Mouse (Mus musculus) ovary, postnatal 36 days (tissue): ENCODE measurements at regions not wholly inside any gene's neighbourhood (a gene's known extent, or its start where the extent isn't known, plus 50 kb on each side); places are given as distances from the start of the nearest gene placed in this dataset.
A peak's percentile ranks its signal among the peaks of the same experiment; 100 is the strongest.

Experiments used
- DNase-seq: peaks from one replicate; pipeline ENCODE4 v3.0.0; 2022; ENCODE audit warnings: low spot score, mixed read lengths

DNA sequence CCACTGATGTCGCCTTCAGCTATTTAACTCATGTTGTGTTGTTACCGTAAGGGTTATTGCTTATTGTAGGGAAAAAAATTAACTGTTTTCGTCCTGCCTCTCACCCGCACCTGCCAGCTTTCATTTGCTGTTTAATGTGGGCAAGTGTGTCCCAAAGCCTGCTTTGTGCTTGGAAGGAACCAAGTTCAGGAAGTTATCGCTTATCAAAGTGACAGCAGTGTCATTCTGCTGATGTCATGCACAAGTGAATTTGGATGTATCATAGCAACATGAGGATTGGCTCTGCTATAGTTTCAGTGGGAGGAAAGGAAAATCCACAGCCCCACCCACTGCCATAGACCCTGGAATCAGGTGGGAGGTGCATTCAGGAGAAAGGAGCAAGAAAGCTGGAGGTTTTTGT lies 276.5 kb downstream of the Rnf144b start:
- DNase-seq: no peak

GRCm38 (mm10) chr13:47413261-47413660 lies 290.8 kb downstream of the Rnf144b start:
- no peak for DNase-seq

GRCm38 (mm10) chr13:47413940-47414339 lies 291.5 kb downstream of the Rnf144b start:
- DNase-seq: no peak

GRCm38 (mm10) chr13:47429856-47430365 lies 307.5 kb downstream of the Rnf144b start:
- no peak for DNase-seq

DNA sequence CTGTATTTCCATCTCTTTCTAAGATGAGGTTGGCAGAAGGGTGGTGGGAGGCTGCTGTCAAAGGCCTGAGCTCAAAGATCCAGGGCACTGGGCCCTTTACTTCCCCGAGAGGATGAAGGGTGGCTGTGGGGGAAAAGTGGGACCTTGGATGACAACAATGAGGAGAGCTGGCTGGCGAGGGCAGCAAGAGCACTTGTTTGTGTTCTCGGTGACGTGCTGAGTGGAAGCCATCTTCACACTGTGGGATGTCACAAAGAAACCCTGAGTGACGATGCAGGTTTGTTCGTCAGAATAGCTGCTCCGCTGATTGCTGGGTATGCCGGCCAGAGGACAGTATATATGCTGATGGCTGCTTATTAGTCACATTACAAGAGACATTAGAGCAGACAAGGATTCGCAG lies 308.0 kb downstream of the Rnf144b start:
- DNase-seq: no peak

GRCm38 (mm10) chr13:47435631-47436030 lies 313.2 kb downstream of the Rnf144b start:
- peak; percentile 5 for DNase-seq

DNA sequence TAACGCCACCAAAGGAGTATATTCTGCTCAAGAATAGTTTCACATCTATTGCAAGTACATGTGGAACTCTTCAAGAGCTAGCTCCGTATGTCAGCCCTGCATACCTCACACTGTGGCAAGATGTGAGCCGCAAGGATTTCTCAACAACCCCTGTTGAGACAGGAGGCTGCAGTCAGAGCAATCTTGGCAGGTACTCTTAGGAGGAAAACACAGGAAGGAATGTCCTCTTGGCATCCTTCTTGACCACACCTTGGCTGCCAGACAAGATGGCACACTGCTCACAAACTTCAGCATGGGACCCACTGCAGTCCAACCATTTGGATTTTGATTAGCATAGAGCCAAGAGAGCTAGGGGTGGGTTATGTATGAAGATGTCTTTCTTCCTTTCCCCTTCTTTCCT lies 322.4 kb downstream of the Rnf144b start:
- DNase-seq: no peak

GRCm38 (mm10) chr13:47452186-47452760 lies 329.8 kb downstream of the Rnf144b start:
- no peak for DNase-seq

DNA sequence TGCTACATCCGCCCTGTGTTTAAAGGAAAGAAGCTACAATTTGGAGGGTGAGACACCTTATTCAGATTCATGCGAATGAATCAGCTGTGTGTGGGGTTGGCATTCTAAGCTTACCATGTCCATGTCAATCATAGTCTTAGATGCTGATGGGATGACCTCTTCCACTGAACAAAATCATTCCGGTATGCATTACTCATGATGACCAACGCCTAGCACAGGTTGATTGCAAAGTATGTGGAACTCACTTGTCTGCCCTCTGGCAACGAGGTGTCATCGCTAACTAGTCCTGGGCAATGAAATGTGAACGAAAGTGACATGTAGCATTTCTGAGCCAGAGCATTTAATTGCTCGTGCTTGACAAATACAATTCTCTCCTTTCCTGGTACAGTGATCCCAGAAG lies 339.7 kb downstream of the Rnf144b start:
- DNase-seq: no peak

DNA sequence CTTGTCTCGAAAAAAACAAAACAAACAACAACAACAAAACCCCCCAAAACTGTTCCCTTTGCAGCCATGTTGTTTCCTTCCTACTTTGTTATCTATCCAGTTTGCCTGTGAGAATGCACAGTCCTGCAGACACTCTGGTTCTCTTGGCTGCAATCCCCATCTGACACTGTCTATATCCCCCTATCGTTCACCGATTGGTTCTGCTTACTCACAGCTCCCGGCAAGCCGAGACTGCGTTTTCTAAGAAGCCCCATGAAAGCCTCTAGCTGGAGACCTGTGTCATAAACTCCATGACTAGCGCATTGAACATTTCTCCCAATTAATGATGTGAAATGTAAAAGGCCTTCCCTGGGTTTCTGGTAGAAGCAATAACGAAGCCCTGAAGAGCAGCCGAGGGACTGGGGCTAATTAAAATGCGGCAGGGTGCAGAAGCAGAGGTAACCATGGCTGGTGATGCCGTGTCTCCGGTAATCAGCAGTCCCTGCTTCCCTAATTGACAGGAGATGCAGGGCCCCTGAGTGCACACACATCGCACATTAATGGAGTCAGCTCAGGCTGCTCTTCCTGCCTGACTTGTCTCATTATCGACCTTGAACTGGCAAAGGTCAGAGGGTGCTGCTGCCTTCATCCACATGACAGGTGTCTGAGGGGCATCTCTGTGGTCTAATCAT lies 349.2 kb downstream of the Rnf144b start:
- no peak for DNase-seq

DNA sequence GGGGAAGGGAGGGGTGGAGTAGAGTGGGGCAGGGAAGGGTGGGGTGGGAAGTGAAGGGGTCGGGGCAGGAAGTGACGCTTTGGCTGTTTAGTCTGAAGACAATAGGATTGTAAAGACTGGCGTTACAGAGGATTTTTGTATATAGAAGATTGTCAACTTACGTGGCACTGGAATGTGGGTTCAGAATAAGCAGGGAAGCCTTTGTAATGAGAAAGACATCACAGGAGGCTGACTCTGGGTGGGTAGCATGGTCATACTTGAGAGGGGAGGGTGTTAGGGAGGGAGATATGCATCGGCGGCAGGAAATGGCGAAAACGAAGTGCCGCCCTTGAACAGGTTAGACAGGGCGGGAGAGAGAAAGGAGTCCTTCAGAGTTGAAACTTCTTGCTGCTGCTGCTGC lies 357.7 kb downstream of the Rnf144b start:
- DNase-seq: no peak

DNA sequence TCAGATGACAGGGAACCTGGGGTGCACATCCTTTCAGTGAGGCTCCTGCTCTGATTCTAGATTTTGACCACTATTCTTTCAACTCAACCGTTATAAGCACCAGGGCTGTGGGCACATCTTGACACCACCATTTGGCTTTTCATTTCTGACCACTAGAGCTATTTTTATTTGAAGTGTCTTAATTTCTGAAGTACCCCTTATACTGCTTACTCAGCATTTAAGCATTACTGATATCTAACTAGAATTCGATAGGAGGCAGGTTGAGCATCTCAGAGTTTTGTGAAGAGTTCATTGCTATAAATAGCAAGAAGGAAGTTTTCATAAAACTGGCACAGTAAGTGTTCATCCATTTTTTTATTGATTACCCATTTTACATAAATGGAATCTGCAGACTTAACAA lies 362.4 kb downstream of the Rnf144b start:
- DNase-seq: no peak

DNA sequence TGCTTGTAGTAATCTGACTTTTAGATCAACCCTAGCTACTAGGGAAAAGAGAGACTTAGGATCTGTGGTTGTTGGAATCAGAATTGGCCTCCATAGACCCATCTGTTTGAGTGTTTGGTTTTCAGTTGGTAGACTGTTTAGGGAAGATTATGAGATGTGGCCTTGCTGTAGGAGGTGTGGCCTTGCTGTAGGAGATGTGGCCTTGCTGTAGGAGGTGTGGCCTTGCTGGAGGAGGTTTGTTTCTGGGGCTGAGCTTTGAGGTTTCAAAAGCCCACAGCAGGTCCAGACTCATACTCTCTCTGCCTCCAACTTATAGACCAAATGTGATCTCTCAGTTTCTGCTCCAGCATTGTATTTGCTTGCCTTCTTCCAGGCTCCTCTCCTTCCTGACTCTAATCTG lies 363.7 kb downstream of the Rnf144b start:
- peak; percentile 18 for DNase-seq

GRCm38 (mm10) chr13:47486658-47487057 lies 364.2 kb downstream of the Rnf144b start:
- no peak for DNase-seq

DNA sequence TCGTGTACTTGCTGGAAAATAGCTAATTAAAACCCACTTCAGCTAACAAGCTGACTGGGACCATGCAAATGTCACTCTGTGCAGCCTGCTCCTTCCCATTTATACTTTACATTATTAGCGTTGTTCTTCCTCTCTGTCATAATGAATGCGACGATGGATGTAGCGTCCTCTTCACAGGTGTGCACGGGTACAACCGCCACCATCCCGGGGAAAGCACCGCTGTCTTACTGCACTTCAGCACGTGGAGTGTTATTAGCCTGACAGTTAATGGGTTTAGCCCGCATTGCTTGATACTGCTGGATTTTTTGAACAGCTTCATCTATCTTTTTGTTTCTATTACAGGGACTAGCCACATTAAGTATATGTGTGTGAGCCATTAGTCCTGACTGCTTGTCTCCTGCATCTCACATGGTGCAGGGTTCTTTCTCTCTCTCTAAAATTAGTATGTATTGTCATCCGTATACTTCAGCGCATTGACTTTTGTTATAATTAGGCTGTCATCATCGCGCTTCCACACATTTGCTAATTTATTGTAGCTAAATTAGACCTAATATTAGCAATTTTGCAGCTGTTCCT lies 383.0 kb downstream of the Rnf144b start:
- DNase-seq: no peak

DNA sequence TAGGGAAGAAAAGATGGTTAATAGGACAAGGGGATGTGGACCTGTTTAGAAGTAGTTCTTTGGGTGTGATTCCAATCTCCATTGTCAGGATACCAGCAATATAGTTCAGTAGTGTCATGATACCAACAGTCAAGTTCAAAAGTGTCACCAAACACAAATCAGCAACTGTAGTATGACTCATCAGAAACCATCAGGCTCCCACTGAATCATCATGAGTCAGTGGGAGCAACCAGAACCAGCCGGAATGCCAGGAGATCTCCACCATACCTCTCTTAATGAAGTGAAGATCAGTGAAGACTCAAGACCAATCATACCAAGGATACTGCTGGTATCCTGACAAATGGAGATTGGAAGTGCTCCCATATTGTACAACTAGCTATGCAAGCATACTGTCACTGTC lies 410.5 kb downstream of the Rnf144b start:
- DNase-seq: no peak

DNA sequence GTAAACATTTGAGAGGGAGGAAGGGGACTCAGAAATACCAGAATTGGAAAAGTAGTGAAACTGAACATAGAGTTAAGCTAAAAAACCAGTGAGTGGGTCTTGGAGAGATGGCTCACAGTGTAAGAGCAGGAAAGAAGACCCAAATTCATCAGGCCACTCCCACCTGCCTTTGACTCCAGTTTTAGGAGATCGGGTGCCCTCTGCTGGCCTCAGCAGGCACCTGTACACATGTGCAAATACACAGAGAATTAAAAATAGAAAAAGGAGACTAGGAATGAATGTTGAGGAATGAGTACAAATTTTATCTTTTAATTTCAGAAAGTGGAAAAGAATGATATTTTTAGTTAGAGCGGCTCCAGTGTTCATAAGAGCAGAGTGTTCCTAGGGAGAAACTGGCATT lies 414.7 kb downstream of the Rnf144b start:
- no peak for DNase-seq

- DNase-seq: no peak
Measured at GRCm38 (mm10) chr13:47549626-47550025, 427.2 kb downstream of the Rnf144b start.

DNA sequence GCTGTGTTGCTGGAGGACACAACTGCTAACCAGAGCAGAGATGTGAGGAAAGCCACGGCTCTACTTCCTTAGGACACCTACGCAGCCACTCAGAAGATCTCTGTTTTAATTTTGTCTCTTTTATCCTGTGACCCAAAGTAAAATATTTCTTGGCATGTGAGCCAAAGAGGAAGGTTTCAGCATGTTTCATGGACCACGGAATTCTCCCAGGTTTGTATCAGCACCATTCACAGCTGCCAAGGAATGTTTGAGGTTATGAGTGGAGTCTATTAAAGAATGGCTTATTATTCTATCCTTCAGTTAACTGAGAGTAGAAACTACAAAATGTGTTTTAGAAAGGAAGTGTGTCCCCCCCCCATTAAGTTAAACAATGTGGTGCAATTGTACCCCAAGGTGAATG lies 429.8 kb downstream of the Rnf144b start:
- no peak for DNase-seq

GRCm38 (mm10) chr13:47554198-47554597 lies 431.7 kb downstream of the Rnf144b start:
- no peak for DNase-seq

DNA sequence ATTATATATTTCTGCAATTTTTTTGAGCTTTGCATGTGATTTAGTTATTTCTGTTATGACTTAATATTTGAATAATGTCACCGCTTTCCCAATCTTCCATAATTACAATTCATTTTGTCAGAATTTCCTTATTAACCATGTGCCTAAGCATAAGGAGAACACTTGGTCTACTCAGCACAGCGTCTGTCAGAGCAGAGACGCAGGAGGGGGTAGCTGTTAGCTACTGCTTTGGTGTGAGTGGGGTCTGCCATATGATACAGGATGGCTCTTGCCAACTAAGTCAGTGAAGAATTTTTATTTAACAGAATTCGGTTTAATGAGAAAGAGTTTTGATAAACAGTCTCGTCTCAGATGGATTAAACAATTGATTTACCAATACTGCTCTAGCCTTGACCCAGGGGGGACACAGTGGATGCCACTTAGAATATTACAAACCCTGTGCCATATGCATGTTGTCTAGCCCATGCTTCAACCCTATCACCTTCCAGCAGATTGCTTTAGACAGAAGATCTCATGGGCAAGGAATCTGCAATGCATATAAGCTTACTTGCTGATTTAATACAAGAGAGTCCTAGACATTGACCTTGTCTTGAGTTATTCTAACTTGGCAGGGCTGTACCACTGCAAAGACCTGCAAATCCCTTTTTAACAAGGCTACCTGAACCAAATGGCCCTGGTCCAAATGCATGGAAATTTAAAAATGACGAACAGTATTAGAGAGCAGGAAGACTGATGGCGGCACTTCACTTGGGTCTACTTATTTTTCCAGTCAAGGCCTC lies 434.9 kb downstream of the Rnf144b start:
- DNase-seq: no peak

DNA sequence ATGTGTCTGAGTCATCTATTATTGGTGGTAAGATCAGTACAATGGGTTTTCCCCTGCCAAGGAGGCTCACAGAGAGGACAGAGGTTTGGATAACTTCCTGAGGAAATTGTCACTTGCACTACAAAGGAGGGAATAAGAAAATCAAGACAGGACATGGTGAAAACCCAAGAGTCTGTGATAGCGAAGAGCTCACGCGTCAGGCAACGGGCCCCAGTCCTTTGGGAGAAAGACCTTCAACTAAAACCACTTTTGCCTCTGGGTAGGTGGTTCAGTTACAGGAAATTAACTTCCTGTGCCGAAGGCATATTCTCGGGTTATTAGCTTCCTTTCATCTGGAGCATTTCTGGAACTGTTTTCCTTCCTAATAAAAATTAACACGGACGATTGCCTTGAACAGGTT lies 440.4 kb downstream of the Rnf144b start:
- DNase-seq: no peak

DNA sequence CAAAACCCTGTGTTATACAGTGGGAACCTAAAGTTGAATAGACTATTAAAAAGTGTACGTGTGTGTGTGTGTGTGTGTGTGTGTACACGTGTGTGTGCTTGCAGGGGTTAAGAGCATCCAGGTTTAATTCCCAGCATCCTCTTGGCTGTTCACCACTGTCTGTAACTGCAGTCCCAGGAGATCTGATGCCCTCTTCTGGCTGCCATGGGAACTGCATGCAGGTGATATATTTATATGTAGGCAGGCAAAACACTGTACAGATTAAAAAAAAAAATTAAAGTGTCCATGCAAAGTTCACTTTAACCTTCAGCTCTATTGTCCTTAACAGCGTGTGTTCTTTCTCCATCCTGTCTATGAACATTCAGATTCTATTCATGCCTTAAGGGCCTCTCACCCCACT lies 454.1 kb downstream of the Rnf144b start:
- no peak for DNase-seq
